Mouse (Mus musculus) midbrain, embryonic 13.5 days (tissue): ENCODE measurements around the gene Skp1a. TPM values are rescaled to one million over a fixed set of nuclear protein-coding genes. Genes with fewer than 3 reads are reported as not detected.

ENCODE experiments used
- ATAC-seq: fragments of 200-750 bp; cut with Nextera tagmentation; 2 replicates; pipeline ENCODE4 v1.8.0; 2017; ENCODE audit warnings: mild to moderate bottlenecking, moderate TSS enrichment, moderate library complexity
- H3K27ac ChIP-seq: fragments of 300-500 bp; sonication (generic); 2 replicates; pipeline ENCODE4 v1.5.1; 2015; ENCODE audit warnings: inconsistent platforms, mild to moderate bottlenecking, moderate library complexity
- H3K27me3 ChIP-seq: fragments of 300-500 bp; sonication (generic); 2 replicates; pipeline ENCODE4 v1.6.1; 2015; ENCODE audit warnings: mild to moderate bottlenecking, inconsistent platforms
- H3K36me3 ChIP-seq: fragments of 300-500 bp; sonication (generic); 2 replicates; pipeline ENCODE4 v1.6.1; 2015; ENCODE audit warnings: mild to moderate bottlenecking, inconsistent platforms
- H3K4me1 ChIP-seq: fragments of 300-500 bp; sonication (generic); replicated peaks from 2 replicates; pipeline ENCODE4 v1.6.1; 2015; ENCODE audit warnings: inconsistent platforms
- H3K4me2 ChIP-seq: fragments of 300-500 bp; sonication (generic); replicated peaks from 2 replicates; pipeline ENCODE4 v1.6.1; 2015; ENCODE audit warnings: moderate library complexity, mild to moderate bottlenecking, inconsistent platforms
- H3K4me3 ChIP-seq: fragments of 300-500 bp; sonication (generic); replicated peaks from 2 replicates; pipeline ENCODE4 v1.5.1; 2015; ENCODE audit warnings: mild to moderate bottlenecking, inconsistent platforms
- H3K9ac ChIP-seq: fragments of 300-500 bp; sonication (generic); replicated peaks from 2 replicates; pipeline ENCODE4 v1.6.1; 2015; ENCODE audit warnings: mild to moderate bottlenecking, inconsistent platforms
- H3K9me3 ChIP-seq: fragments of 300-500 bp; sonication (generic); 2 replicates; pipeline ENCODE4 v1.6.1; 2016; ENCODE audit warnings: mild to moderate bottlenecking, inconsistent platforms
- WGBS: fragments of 180-500 bp; shearing (Covaris S2); methylation state at CpG from one replicate; pipeline ENCODE4 v1.1.7; 2015; 5-methylcytosine and 5-hydroxymethylcytosine counted together
- polyA plus RNA-seq: library from polyadenylated mRNA; unstranded; fragments of >200 nt; fragmentation: Nextera tagmentation; extraction: Ambion mirVana; gene quantifications from 2 replicates; pipeline ENCODE4 v1.2.1, GENCODE M21; 2015

The Skp1a gene
- polyA plus RNA-seq, 1 experiment from 2014 or later = 1,061 TPM

DNA sequence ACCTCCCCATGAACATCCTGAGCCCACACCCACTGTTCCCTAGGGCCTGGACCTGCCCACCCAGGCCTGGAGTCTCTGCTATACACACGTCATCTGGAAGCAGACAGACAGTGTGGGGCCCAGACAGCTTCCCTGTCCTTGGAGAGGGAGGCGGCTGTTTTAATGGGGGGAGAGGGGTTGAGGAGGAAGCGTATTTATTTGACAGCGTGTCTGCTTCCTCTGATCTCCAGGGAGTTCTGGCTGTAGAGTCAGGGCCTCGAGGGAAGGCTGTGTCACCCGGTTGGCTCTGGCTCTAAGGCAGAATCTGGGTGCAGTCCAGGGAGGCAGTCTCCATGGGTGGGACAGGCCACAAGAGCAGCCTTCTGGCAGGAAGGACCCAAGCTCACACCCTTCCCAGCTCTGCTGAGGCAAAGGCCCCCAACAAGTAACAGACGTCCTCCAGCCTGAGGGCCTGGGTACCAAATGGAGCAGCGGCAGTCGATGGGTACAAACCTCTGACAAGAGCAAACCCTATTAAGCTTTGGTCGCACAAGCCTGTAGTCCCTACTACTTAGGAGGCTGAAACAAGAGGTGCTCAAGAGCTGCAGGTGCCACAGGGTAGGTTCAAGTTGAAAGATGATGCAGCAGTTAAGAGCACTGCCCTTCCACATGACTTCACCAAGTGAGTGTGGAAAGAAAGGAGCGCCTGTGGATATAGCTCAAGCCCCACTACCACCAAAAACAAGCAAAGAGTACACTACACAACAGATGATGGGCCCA, 41.6 kb downstream of the Skp1a start:
- H3K4me2 ChIP-seq = no peak overlapping the region
- WGBS = 81% methylated on average over 11 of the region's 11 CpGs
- no peak overlapping the region for H3K4me3 ChIP-seq
- H3K9me3 ChIP-seq = no peaks in the 10 kb centered on the region
- H3K27ac ChIP-seq = no peak overlapping the region
- ATAC-seq = no peak
- no peaks in the 10 kb centered on the region for H3K36me3 ChIP-seq
- H3K4me1 ChIP-seq = 0 out of 2 replicates have a peak, but pooled peaks cover 7% of the 10 kb centered on the region
- no peaks in the 10 kb centered on the region for H3K27me3 ChIP-seq
- H3K9ac ChIP-seq = 0 out of 2 replicates have a peak overlapping the region, but pooled peaks have one; percentile 6

DNA sequence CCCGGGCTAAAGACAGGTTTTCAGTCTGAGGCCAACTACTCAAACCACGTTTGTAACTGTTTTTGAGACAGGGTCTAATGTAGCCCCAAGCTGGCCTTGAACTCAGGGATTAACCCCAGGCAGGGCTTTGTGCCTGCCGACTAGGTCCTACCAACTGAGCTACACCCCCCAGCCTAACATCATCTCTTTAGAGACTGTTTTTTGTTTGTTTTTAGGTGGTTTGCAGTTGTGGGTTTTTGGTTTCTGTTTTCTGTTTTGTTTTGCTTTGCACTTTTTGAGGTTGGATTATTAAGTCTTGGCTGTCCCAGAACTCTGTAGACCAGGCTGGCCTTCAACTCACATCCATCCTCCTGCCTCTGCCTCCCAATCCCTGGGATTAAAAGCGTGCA, 42.1 kb downstream of the Skp1a start:
- ATAC-seq = no peak
- no peak overlapping the region for H3K27ac ChIP-seq
- no peaks in the 10 kb centered on the region for H3K36me3 ChIP-seq
- H3K9ac ChIP-seq = no peak overlapping the region
- no peaks in the 10 kb centered on the region for H3K27me3 ChIP-seq
- no peaks in the 10 kb centered on the region for H3K9me3 ChIP-seq
- 83% methylated on average over 4 of the region's 4 CpGs for WGBS
- 0 out of 2 replicates have a peak, but pooled peaks cover 7% of the 10 kb centered on the region for H3K4me1 ChIP-seq
- no peak overlapping the region for H3K4me2 ChIP-seq
- H3K4me3 ChIP-seq = no peak overlapping the region

DNA sequence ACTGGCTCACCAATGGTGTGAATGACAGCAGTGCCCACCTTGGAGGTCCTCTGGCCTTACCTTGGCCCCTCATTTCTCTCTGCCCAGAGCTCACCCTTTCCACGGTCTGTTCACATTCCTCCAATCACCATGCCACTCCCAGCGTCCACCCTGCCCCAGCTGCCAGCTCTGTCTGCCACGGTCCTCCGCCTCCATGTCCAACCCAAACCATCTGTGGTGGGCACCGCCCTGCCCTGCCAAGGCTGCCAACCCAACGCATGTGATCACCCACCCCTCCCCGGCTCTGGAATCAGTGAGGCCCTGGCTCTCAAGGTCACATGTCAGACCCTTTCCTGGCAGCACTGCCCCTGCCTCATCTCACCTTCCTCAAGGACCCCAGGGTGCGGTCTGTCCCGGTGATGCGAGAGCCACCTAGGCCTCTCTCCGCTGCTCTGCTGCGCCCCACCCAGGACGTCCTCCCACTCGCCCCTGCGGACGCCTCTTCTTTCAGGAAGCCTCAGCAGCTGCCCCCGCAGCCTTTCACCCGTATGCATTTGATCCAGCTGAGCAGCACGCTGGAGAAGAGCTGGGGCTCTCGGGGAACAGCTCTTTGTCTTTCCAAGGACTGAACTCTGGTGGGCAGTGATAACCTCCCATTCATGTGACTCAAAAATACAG, 42.8 kb downstream of the Skp1a start:
- H3K36me3 ChIP-seq = no peaks in the 10 kb centered on the region
- H3K4me2 ChIP-seq = no peak overlapping the region
- WGBS = 85% methylated on average over 20 of the region's 20 CpGs
- no peak for ATAC-seq
- H3K27me3 ChIP-seq = no peaks in the 10 kb centered on the region
- H3K9ac ChIP-seq = no peak overlapping the region
- 0 out of 2 replicates have a peak, but pooled peaks cover 7% of the 10 kb centered on the region for H3K4me1 ChIP-seq
- H3K4me3 ChIP-seq = no peak overlapping the region
- no peaks in the 10 kb centered on the region for H3K9me3 ChIP-seq
- no peak overlapping the region for H3K27ac ChIP-seq

DNA sequence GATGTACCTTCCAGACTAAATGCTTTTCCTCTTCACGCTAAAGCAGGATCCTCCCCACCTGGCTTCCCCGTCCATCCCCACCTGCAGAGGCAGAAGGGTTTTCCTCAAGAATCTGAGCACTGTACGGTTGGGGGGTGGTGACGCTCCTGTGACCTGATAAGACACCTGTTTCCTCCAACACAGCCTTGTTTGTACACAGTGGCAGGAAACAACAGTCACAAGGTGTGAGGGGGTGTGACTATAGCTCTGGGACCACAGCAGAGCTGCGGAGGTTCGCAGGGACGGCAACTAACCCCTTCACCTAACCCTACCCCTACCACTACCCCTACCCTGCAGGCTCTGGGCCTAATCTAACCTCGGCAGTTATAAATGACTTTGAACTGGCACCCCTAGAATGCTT, 43.6 kb downstream of the Skp1a start:
- H3K9ac ChIP-seq = no peak overlapping the region

DNA sequence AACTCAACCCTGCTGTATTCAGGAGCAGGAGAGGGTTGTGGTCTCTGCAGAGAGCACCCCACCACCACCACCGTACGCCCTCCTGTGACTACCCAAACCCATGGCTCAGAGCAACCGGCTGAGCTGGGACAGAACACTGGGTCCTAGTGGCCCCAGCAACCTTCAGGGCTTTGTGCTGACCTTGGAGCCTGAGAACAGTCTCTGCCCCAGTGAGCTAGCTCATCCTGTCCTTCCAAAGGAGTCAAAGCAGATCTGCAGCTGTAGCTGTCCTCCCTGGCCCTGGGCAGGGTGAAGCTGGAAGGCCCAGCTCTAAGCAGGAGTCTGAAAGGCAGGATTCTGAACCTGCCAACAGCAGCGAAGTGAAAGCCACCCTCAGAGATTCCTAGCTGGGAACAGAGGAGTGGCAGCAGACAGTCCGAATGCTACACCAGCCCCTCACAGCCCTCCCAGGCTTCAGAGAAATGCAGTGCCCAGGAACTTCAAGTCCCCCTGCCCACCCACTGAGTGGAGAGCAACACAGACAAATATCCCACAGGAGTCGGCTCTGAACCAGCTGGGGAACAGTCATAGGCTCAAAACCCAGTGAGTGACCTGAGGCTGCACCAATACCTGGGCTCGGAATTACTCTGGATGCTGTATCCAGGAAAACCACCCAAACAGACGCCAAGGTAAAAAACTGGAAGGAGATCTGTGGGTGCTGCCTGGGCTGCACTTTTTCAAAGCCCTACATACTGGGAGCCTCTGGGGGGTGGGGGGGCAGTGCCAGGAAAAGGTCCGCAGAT, 44.2 kb downstream of the Skp1a start:
- Histone ChIP-seq H3K9ac (no peak overlapping the region), H3K27me3 (peaks cover 1% of the 10 kb centered on the region; the same call in 1 of the 2 replicates), H3K9me3 (no peaks in the 10 kb centered on the region), H3K4me3 (no peak overlapping the region), H3K27ac (no peak overlapping the region), H3K4me2 (no peak overlapping the region), H3K4me1 (0 out of 2 replicates have a peak, but pooled peaks cover 7% of the 10 kb centered on the region), H3K36me3 (no peaks in the 10 kb centered on the region)
- 81% methylated on average over 9 of the region's 9 CpGs for WGBS
- ATAC-seq = no peak

More for the DNA sequence above, 43.6 kb downstream of the Skp1a start:
- 0 out of 2 replicates have a peak, but pooled peaks cover 7% of the 10 kb centered on the region for H3K4me1 ChIP-seq
- H3K4me2 ChIP-seq = no peak overlapping the region
- no peaks in the 10 kb centered on the region for H3K9me3 ChIP-seq
- no peak overlapping the region for H3K27ac ChIP-seq
- ATAC-seq = no peak
- 91% methylated on average over 8 of the region's 8 CpGs for WGBS
- H3K27me3 ChIP-seq = no peaks in the 10 kb centered on the region
- no peak overlapping the region for H3K4me3 ChIP-seq
- H3K36me3 ChIP-seq = no peaks in the 10 kb centered on the region

DNA sequence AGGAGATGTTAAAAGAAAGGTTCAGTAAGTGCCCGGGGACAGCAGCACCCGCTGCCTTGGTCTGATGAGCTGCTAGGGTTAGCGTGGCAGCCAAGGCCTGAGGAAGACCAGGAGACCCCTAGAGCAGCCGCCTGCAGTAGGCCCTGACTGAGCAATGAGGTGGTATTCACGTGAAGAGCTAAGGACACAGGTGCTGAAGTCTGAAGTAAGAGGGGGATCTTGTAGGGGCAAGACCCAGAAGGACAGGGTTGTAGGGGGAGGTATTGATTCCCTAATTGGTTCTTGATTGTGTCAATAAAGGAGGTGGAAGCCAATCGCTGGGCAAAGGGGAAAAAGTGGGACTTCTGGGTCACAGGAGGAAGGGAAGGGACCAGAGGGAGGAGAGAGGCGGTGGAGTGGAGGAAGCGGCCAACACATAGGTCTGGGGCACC, 45.2 kb downstream of the Skp1a start:
- Histone ChIP-seq H3K4me2 (no peak overlapping the region), H3K9ac (no peak overlapping the region), H3K27ac (no peak overlapping the region), H3K36me3 (no peaks in the 10 kb centered on the region), H3K27me3 (peaks cover 12% of the 10 kb centered on the region), H3K4me1 (0 out of 2 replicates have a peak, but pooled peaks cover 7% of the 10 kb centered on the region), H3K9me3 (no peaks in the 10 kb centered on the region), H3K4me3 (no peak overlapping the region)
- 90% methylated on average over 8 of the region's 8 CpGs for WGBS
- no peak for ATAC-seq

DNA sequence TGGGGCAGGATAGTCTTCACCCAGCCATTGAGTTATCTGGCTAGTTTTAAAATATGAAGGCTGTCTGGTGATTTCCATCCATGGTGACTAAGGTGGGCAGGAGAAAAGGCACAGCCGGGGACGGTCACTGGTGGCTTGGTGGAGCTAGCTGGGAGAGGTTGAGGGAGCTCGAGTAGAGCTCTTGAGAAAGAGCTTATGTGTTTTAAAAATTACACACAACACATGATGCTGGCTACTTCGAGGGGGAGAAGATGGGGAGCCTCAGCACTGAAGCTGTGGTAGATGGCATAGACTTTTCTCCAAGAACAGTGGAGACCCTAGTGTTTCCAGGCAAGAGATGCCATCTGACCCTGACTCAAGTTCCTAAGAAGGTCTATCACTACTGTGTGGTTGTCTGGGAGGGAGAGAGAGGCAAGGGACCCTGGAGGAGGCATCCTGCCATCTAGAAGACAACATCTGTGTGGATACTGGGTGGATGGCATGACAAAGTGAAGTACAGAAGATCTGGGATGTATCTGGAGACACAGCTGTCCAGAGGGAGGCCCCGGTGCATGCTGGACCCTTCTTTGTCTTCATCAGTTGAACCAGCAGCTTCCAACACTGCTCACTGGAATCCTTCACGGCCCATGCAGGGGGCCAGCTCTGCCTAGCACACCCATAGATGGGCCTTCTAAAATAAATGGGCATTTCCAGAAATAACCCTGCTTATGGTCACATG, 45.8 kb downstream of the Skp1a start:
- 91% methylated on average over 6 of the region's 6 CpGs for WGBS

DNA sequence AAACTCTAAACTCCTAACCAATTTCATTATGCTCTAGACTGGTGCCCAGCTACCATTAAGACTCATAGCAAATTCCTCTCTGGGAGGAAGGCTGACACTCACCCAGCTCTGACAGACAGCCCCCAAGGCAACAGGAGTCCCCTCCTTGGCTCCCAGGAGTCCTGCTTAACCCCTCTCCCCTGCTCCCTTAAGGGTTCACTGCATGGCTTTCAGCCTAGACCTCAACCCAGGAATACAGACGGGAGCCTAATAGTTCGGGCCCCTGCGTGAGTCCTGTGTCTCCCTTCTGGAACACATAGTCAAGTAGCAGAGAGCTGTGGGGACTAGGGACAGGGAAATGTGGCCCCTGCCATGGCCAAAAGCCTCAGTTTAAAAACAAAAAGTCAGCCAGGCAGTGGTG, 46.4 kb downstream of the Skp1a start:
- Histone ChIP-seq H3K27me3 (peaks cover 22% of the 10 kb centered on the region), H3K9me3 (no peaks in the 10 kb centered on the region), H3K4me2 (no peak overlapping the region), H3K4me1 (peaks cover 9% of the 10 kb centered on the region), H3K36me3 (no peaks in the 10 kb centered on the region), H3K27ac (no peak overlapping the region), H3K4me3 (no peak overlapping the region), H3K9ac (no peak overlapping the region)
- ATAC-seq = no peak
- WGBS = 92% methylated on average over 3 of the region's 3 CpGs

More for the DNA sequence above, 45.8 kb downstream of the Skp1a start:
- no peaks in the 10 kb centered on the region for H3K9me3 ChIP-seq
- H3K4me3 ChIP-seq = no peak overlapping the region
- no peaks in the 10 kb centered on the region for H3K36me3 ChIP-seq
- peaks cover 18% of the 10 kb centered on the region for H3K27me3 ChIP-seq
- no peak for ATAC-seq
- no peak overlapping the region for H3K9ac ChIP-seq
- no peak overlapping the region for H3K4me2 ChIP-seq
- no peak overlapping the region for H3K27ac ChIP-seq
- H3K4me1 ChIP-seq = peaks cover 11% of the 10 kb centered on the region

DNA sequence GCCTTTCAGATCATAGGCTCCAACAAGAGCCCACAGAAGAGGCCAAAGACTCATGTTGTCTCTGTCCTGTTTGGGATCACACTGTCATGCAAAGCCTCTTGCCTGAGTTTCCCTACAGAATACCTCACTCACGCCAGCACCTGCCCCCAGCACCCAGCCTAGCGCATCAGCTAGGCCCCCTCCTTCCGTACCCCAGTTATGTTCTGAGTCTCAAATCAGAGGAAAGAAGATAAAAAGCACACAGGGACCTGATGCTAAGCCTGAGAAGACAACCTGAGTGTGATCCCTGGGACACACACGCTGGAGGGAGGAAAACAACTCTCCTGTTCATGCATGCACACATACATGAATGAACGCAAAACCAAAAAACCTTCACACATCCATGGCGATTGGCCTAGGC, 47.2 kb downstream of the Skp1a start:
- H3K4me2 ChIP-seq = no peak overlapping the region
- no peak for ATAC-seq
- no peak overlapping the region for H3K4me3 ChIP-seq
- no peak overlapping the region for H3K9ac ChIP-seq
- peaks cover 17% of the 10 kb centered on the region for H3K4me1 ChIP-seq
- peaks cover 31% of the 10 kb centered on the region for H3K27me3 ChIP-seq
- no peak overlapping the region for H3K27ac ChIP-seq
- WGBS = 92% methylated on average over 6 of the region's 6 CpGs
- H3K36me3 ChIP-seq = no peaks in the 10 kb centered on the region
- no peaks in the 10 kb centered on the region for H3K9me3 ChIP-seq

DNA sequence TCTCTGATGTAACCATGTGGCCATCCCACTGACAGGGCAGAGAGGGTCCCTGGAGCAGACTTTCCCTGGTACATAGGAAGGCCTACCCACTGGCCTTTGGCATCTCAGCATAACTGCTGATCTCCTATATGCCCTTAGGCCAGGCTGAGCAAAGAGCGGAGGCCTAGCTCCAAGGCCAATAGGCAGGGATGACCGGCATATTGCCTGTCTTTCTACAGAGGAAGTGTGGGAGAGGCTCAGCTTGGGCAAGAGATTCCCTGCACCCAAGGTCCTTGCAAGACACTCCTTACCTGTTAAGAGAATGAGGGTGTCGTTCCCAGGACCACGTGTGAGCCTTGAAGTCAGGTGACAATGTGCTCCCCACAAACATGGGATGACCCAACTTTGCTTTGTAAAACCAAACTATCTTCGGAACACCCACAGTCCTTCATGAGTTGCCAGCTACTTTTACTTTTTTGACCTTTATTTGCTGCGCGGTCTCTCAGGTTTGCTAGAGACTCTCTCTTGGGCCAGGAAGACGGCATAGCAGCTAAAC, 47.9 kb downstream of the Skp1a start:
- no peak for ATAC-seq
- Histone ChIP-seq H3K36me3 (no peaks in the 10 kb centered on the region), H3K9me3 (no peaks in the 10 kb centered on the region), H3K4me1 (peaks cover 24% of the 10 kb centered on the region), H3K27me3 (peaks cover 38% of the 10 kb centered on the region), H3K4me3 (no peak overlapping the region), H3K27ac (no peak overlapping the region), H3K9ac (no peak overlapping the region), H3K4me2 (no peak overlapping the region)
- WGBS = 95% methylated on average over 8 of the region's 8 CpGs
